Mouse (Mus musculus) olfactory bulb, adult 2 months (tissue): ENCODE data around the gene Zfr2. TPM values are rescaled to one million over a fixed set of nuclear protein-coding genes. Genes with fewer than 3 reads are reported as not detected.

Experiments
- H3K27ac ChIP-seq: fragments of 200-500 bp; 2 replicates; pipeline ENCODE4 v1.5.1; 2012; ENCODE audit warnings: low read depth, low read length; ENCODE audit not compliant: insufficient read depth
- H3K4me1 ChIP-seq: fragments of 200-500 bp; 2 replicates; pipeline ENCODE4 v1.6.1; 2012; ENCODE audit warnings: low read length; ENCODE audit not compliant: control insufficient read depth, insufficient read depth
- H3K4me3 ChIP-seq: fragments of 200-500 bp; 2 replicates; pipeline ENCODE4 v1.5.1; 2012; ENCODE audit warnings: mild to moderate bottlenecking, low read depth, low read length, moderate library complexity; ENCODE audit not compliant: insufficient read depth
- CTCF ChIP-seq: fragments of 200-500 bp; IDR thresholded peaks from 2 replicates; pipeline ENCODE4 v1.5.1; 2012; ENCODE audit warnings: low read depth, mild to moderate bottlenecking, low read length, moderate library complexity; ENCODE audit not compliant: insufficient read depth
- POLR2A ChIP-seq: fragments of 200-500 bp; IDR thresholded peaks from 2 replicates; pipeline ENCODE4 v1.6.1; 2012; ENCODE audit warnings: mild to moderate bottlenecking, low read depth, low read length, moderate library complexity; ENCODE audit not compliant: insufficient read depth
- WGBS: fragments of 180-500 bp; shearing (Covaris S2); methylation state at CpG from one replicate; pipeline ENCODE4 v1.1.7; 2018; 5-methylcytosine and 5-hydroxymethylcytosine counted together
- polyA plus RNA-seq: library from polyadenylated mRNA; stranded (reverse); fragments of >200 nt; gene quantifications from 2 replicates; pipeline ENCODE4 v1.2.4, GENCODE M21; 2012; ENCODE audit warnings: low replicate concordance; ENCODE audit not compliant: missing spikeins, insufficient read depth, insufficient read length

Zfr2 gene
- not detected in 2 replicates for polyA plus RNA-seq

GRCm38 (mm10) chr10:81232580-81233225 lies at the start of gene Zfr2:
Gene Zfr2 (plus strand): TSS chr10:81233155.
- H3K27ac ChIP-seq: peak within 1 kb of the TSS; percentile 73
- whole genome bisulfite sequencing: 8% methylated on average over 29 of the region's 29 CpGs
- TF ChIP-seq POLR2A (peak; percentile 69), CTCF (no peak)
- H3K4me3 ChIP-seq: peak within 1 kb of the TSS; percentile 55
- H3K4me1 ChIP-seq: peaks cover 39% of the 10 kb centered on the region

GRCm38 (mm10) chr10:81183805-81184204 lies 49.1 kb upstream of the Zfr2 start, which contains the start of gene 4930442H23Rik:
Gene 4930442H23Rik (minus strand): TSS chr10:81183849.
- TF ChIP-seq POLR2A (no peak), CTCF (no peak)
- WGBS: 79% methylated on average over 5 of the region's 5 CpGs
- Histone ChIP-seq H3K4me1 (peaks cover 25% of the 10 kb centered on the region), H3K27ac (peak within 1 kb of the TSS; percentile 77), H3K4me3 (peak within 1 kb of the TSS; percentile 87)

- Histone ChIP-seq H3K4me3 (no peak overlapping the region), H3K4me1 (peaks cover 21% of the 10 kb centered on the region), H3K27ac (no peak overlapping the region)
- WGBS: 48% methylated on average over 4 of the region's 4 CpGs
- TF ChIP-seq POLR2A (no peak), CTCF (no peak)
Measured at GRCm38 (mm10) chr10:81184765-81185164, 48.2 kb upstream of the Zfr2 start.

- Histone ChIP-seq H3K27ac (no peak overlapping the region), H3K4me3 (no peak overlapping the region), H3K4me1 (peaks cover 23% of the 10 kb centered on the region)
- WGBS: 91% methylated on average over 9 of the region's 9 CpGs
- no peak for TF ChIP-seq CTCF
- no peak for TF ChIP-seq POLR2A
Measured at GRCm38 (mm10) chr10:81187161-81187560, 45.8 kb upstream of the Zfr2 start.

GRCm38 (mm10) chr10:81189821-81190220 lies 43.1 kb upstream of the Zfr2 start:
- Histone ChIP-seq H3K4me1 (peaks cover 24% of the 10 kb centered on the region), H3K4me3 (no peak overlapping the region), H3K27ac (no peak overlapping the region)
- 85% methylated on average over 26 of the region's 26 CpGs for WGBS
- TF ChIP-seq CTCF (no peak), POLR2A (no peak)

GRCm38 (mm10) chr10:81190236-81190911 lies 42.6 kb upstream of the Zfr2 start:
- 68% methylated on average over 31 of the region's 31 CpGs for WGBS
- Histone ChIP-seq H3K4me1 (peaks cover 24% of the 10 kb centered on the region), H3K27ac (no peak overlapping the region), H3K4me3 (no peak overlapping the region)
- no peak for TF ChIP-seq POLR2A
- TF ChIP-seq CTCF: peak; percentile 21; the same call in 1 of the 2 replicates

GRCm38 (mm10) chr10:81190912-81191321 lies 42.0 kb upstream of the Zfr2 start:
- 70% methylated on average over 6 of the region's 6 CpGs for WGBS
- TF ChIP-seq CTCF: no peak
- TF ChIP-seq POLR2A: no peak

GRCm38 (mm10) chr10:81191342-81191982 lies 41.5 kb upstream of the Zfr2 start:
- H3K27ac ChIP-seq: no peak overlapping the region
- no peak for TF ChIP-seq POLR2A
- no peak for TF ChIP-seq CTCF
- WGBS: 80% methylated on average over 18 of the region's 18 CpGs
- peaks cover 24% of the 10 kb centered on the region for H3K4me1 ChIP-seq
- no peak overlapping the region for H3K4me3 ChIP-seq

More at GRCm38 (mm10) chr10:81190912-81191321, 42.0 kb upstream of the Zfr2 start:
- peaks cover 24% of the 10 kb centered on the region for H3K4me1 ChIP-seq
- no peak overlapping the region for H3K4me3 ChIP-seq
- no peak overlapping the region for H3K27ac ChIP-seq
